Mouse (Mus musculus): ENCODE measurements around the gene Pafah2.

GRCm38 (mm10) chr4:134403721-134404120 is 7.6 kb downstream of the Pafah2 start:
- no peak for TF ChIP-seq GATA1 (IDR thresholded peaks at IDR 0.05; ENCODE audit: low read length)
- TF ChIP-seq TAL1 (IDR thresholded peaks at IDR 0.05; ENCODE audit: low read length) = no peak

Data from erythroblast, embryonic 14.5 days (primary cell).